Mouse (Mus musculus): ENCODE measurements at regions not wholly inside any gene's neighbourhood (a gene's known extent, or its start where the extent isn't known, plus 50 kb on each side); places are given as distances from the start of the nearest gene placed in this dataset.
"Not testable (repeated sequence)": the region's sequence is repeated elsewhere in the genome, so short reads cannot be mapped to it uniquely, and the experiment has no call there.

DNA sequence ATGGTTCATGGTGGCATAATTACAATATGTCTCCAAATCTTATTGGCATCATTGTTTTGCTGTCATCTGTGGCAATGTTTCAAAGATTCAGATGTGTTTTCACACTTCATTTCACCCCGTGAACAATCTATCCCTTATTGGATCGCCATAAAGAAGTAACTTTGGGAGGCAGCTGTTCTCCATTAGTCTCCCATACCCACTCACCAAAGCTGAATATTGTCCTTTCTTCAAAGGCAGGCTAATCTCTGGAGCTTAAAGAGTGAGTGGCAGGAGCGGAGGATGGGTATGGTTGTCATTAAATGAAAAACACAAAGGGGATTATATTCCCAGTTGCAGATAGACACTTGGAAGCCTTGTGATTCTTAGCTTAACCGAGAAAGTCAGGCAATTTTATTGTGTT lies 2660.3 kb upstream of the Gm12353 start:
- no peaks in the 10 kb centered on the region for H3K4me1 ChIP-seq (replicated peaks; ENCODE audit: control insufficient read depth, insufficient read depth, low read length)
- no peak for ATAC-seq (replicated peaks; ENCODE audit: low FRiP score)
- DNase-seq (ENCODE audit: low spot score): no peak
- H3K4me3 ChIP-seq (ENCODE audit: low read depth, low read length): no peak overlapping the region
- no peak overlapping the region for H3K9ac ChIP-seq (ENCODE audit: low read length)
- H3K9me3 ChIP-seq (ENCODE audit: control insufficient read depth, low read length): no peaks in the 10 kb centered on the region
- no peak overlapping the region for H3K4me2 ChIP-seq (ENCODE audit: low read depth, low read length, severe bottlenecking)
- 19% methylated on average over 4 of the region's 4 CpGs for WGBS
- no peak overlapping the region for H3K27ac ChIP-seq (ENCODE audit: low read depth, low read length)
- no peaks in the 10 kb centered on the region for H3K36me3 ChIP-seq (ENCODE audit: control insufficient read depth, insufficient read depth, low read length)
- H3K27me3 ChIP-seq (ENCODE audit: control insufficient read depth, insufficient read depth, low read length): no peaks in the 10 kb centered on the region

DNA sequence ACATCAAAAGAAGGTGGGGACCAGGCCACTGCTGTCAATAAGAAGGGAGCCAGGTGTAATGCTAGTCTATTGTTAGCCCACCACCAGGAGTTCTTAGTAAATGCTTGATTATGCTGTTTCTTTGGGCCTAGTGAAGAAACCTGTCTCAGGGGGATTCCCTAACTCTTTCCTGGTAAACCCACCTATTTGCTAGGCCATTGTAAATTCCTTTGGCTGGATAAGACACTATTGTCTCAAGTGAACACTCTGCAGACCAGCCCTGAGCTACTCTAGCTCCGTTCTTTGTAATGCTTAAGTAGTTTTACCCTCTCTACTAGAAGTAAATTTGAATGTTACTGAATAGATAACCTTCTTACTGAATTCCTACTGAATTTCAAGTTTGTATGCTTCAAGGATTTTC lies 2650.7 kb upstream of the Gm12353 start:
- H3K4me2 ChIP-seq (ENCODE audit: low read depth, low read length, severe bottlenecking); H3K36me3 ChIP-seq (ENCODE audit: control insufficient read depth, insufficient read depth, low read length); H3K9me3 ChIP-seq (ENCODE audit: control insufficient read depth, low read length); H3K4me1 ChIP-seq (replicated peaks; ENCODE audit: control insufficient read depth, insufficient read depth, low read length); H3K9ac ChIP-seq (ENCODE audit: low read length); ATAC-seq (replicated peaks; ENCODE audit: low FRiP score); H3K4me3 ChIP-seq (ENCODE audit: low read depth, low read length); H3K27me3 ChIP-seq (ENCODE audit: control insufficient read depth, insufficient read depth, low read length); DNase-seq (ENCODE audit: low spot score); H3K27ac ChIP-seq (ENCODE audit: low read depth, low read length): not testable (repeated sequence)
- WGBS: 57% methylated on average over 1 of the region's 1 CpGs

DNA sequence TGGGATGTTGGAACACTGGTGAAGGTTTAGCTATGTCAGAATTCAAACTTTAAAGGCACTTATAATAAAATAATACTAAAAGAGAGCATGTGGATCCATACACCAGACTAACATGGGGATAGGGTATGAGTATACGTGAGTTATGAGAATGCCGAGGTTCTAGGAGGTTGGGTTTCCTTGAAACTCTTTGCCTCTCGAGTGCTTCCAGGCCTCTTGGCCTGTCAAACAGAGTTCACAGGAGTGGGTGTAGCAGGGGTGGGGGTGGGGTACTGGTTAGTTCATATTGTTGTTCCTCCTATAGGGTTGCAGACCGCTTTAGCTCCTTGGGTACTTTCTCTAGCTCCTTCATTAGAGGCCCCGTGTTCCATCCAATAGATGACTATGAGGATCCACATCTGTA lies 2650.3 kb upstream of the Gm12353 start:
- not testable (repeated sequence) for H3K9ac ChIP-seq (ENCODE audit: low read length); H3K36me3 ChIP-seq (ENCODE audit: control insufficient read depth, insufficient read depth, low read length); H3K27ac ChIP-seq (ENCODE audit: low read depth, low read length); ATAC-seq (replicated peaks; ENCODE audit: low FRiP score); H3K9me3 ChIP-seq (ENCODE audit: control insufficient read depth, low read length); H3K4me2 ChIP-seq (ENCODE audit: low read depth, low read length, severe bottlenecking); H3K27me3 ChIP-seq (ENCODE audit: control insufficient read depth, insufficient read depth, low read length); H3K4me3 ChIP-seq (ENCODE audit: low read depth, low read length); H3K4me1 ChIP-seq (replicated peaks; ENCODE audit: control insufficient read depth, insufficient read depth, low read length); DNase-seq (ENCODE audit: low spot score)
- WGBS: 83% methylated on average over 5 of the region's 5 CpGs

DNA sequence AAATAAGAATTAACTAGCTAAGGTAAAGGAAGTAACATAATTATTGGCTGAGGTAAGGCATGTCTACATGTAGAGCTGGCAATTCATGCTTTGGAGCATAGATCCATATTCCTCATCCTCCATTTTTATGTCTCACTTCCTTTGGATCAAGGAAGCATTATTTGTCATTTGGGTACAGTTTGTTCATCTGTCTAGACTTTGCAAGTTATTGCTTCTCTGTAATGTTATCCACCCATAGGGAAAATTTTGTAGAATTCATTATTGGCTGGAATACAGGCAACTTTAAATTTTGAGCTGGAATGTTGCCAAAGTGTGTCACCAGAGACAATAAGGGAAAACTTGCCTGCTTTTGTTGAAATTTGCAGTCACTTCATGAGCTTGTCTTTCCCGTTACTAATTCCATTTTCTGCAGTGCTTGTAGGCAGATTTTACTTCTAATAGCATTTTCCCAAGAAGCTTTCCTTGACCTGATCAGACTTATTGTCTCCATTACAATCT lies 2623.5 kb upstream of the Gm12353 start:
- DNase-seq (ENCODE audit: low spot score): no peak
- no peaks in the 10 kb centered on the region for H3K4me1 ChIP-seq (replicated peaks; ENCODE audit: control insufficient read depth, insufficient read depth, low read length)
- H3K9me3 ChIP-seq (ENCODE audit: control insufficient read depth, low read length): no peaks in the 10 kb centered on the region
- ATAC-seq (replicated peaks; ENCODE audit: low FRiP score): no peak
- no peak overlapping the region for H3K27ac ChIP-seq (ENCODE audit: low read depth, low read length)
- H3K27me3 ChIP-seq (ENCODE audit: control insufficient read depth, insufficient read depth, low read length): no peaks in the 10 kb centered on the region
- H3K36me3 ChIP-seq (ENCODE audit: control insufficient read depth, insufficient read depth, low read length): no peaks in the 10 kb centered on the region
- H3K4me3 ChIP-seq (ENCODE audit: low read depth, low read length): no peak overlapping the region
- H3K4me2 ChIP-seq (ENCODE audit: low read depth, low read length, severe bottlenecking): no peak overlapping the region
- no peak overlapping the region for H3K9ac ChIP-seq (ENCODE audit: low read length)
- WGBS: 77% methylated on average over 1 of the region's 1 CpGs

DNA sequence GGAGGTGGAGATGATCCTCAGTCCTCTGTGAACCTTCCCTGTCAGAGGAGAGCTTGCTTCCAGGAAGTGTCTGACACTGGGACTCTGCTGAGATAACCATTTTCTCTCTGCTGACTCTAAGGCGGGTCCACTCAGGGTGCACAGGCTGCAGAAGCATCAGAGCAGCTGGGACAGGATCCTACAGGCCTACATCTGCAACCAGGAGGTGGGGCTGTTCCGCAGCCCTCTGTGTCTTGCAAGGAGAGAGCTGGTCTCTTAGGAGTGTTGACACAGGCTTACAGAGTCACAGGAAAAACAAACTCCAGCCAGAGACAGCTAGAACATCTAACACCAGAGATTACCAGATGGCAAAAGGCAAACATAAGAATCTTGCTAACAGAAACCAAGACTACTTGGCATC lies 2578.6 kb upstream of the Gm12353 start:
- no peaks in the 10 kb centered on the region for H3K4me1 ChIP-seq (replicated peaks; ENCODE audit: control insufficient read depth, insufficient read depth, low read length)
- ATAC-seq (replicated peaks; ENCODE audit: low FRiP score): 0 out of 2 replicates have a peak, but pooled peaks have one; percentile 30
- no peak for DNase-seq (ENCODE audit: low spot score)
- 41% methylated on average over 2 of the region's 2 CpGs for WGBS
- H3K4me2 ChIP-seq (ENCODE audit: low read depth, low read length, severe bottlenecking): no peak overlapping the region
- no peak overlapping the region for H3K4me3 ChIP-seq (ENCODE audit: low read depth, low read length)
- no peak overlapping the region for H3K27ac ChIP-seq (ENCODE audit: low read depth, low read length)
- no peaks in the 10 kb centered on the region for H3K9me3 ChIP-seq (ENCODE audit: control insufficient read depth, low read length)
- no peak overlapping the region for H3K9ac ChIP-seq (ENCODE audit: low read length)
- H3K27me3 ChIP-seq (ENCODE audit: control insufficient read depth, insufficient read depth, low read length): no peaks in the 10 kb centered on the region
- no peaks in the 10 kb centered on the region for H3K36me3 ChIP-seq (ENCODE audit: control insufficient read depth, insufficient read depth, low read length)

Data from forebrain, embryonic 11.5 days (tissue).